Mouse (Mus musculus) embryonic facial prominence, embryonic 12.5 days (tissue): ENCODE measurements around the gene Lrrc8a. TPM values are rescaled to one million over a fixed set of nuclear protein-coding genes. Genes with fewer than 3 reads are reported as not detected.

ENCODE experiments used
- ATAC-seq: fragments of 200-750 bp; cut with Nextera tagmentation; 2 replicates; pipeline ENCODE4 v1.8.0; 2017; ENCODE audit not compliant: insufficient number of reproducible peaks, insufficient read depth, low FRiP score, low TSS enrichment
- H3K27ac ChIP-seq: fragments of 300-500 bp; sonication (generic); 2 replicates; pipeline ENCODE4 v1.5.1; 2016; ENCODE audit warnings: mild to moderate bottlenecking
- H3K27me3 ChIP-seq: fragments of 300-500 bp; sonication (generic); 2 replicates; pipeline ENCODE4 v1.6.1; 2016; ENCODE audit warnings: mild to moderate bottlenecking, moderate library complexity
- H3K36me3 ChIP-seq: fragments of 300-500 bp; sonication (generic); 2 replicates; pipeline ENCODE4 v1.6.1; 2016; ENCODE audit warnings: mild to moderate bottlenecking
- H3K4me1 ChIP-seq: fragments of 300-500 bp; sonication (generic); 2 replicates; pipeline ENCODE4 v1.6.1; 2016
- H3K4me2 ChIP-seq: fragments of 300-500 bp; sonication (generic); replicated peaks from 2 replicates; pipeline ENCODE4 v1.6.1; 2016; ENCODE audit warnings: mild to moderate bottlenecking, moderate library complexity
- H3K4me3 ChIP-seq: fragments of 300-500 bp; sonication (generic); 2 replicates; pipeline ENCODE4 v1.5.1; 2016; ENCODE audit warnings: mild to moderate bottlenecking
- H3K9ac ChIP-seq: fragments of 300-500 bp; sonication (generic); 2 replicates; pipeline ENCODE4 v1.6.1; 2016; ENCODE audit warnings: mild to moderate bottlenecking, moderate library complexity
- H3K9me3 ChIP-seq: fragments of 300-500 bp; sonication (generic); 2 replicates; pipeline ENCODE4 v1.6.1; 2016; ENCODE audit warnings: mild to moderate bottlenecking, moderate library complexity
- WGBS: fragments of 180-500 bp; shearing (Covaris S2); methylation state at CpG from one replicate; pipeline ENCODE4 v1.1.7; 2016; 5-methylcytosine and 5-hydroxymethylcytosine counted together
- polyA plus RNA-seq: library from polyadenylated mRNA; unstranded; fragments of >200 nt; fragmentation: Nextera tagmentation; extraction: Ambion mirVana; gene quantifications from 2 replicates; pipeline ENCODE4 v1.2.1, GENCODE M21; 2016

Gene Lrrc8a
- polyA plus RNA-seq, 1 experiment from 2014 or later, result 40.9 TPM

- peaks cover 44% of the 10 kb centered on the region for H3K36me3 ChIP-seq
- H3K4me3 ChIP-seq, result no peak within 1 kb of the TSS
- peak within 1 kb of the TSS; percentile 89 for H3K27ac ChIP-seq
- peak within 1 kb of the TSS; percentile 20 for H3K4me2 ChIP-seq
- H3K27me3 ChIP-seq, result no peaks in the 10 kb centered on the region
- peaks cover 31% of the 10 kb centered on the region for H3K4me1 ChIP-seq
- 0 out of 2 replicates have a peak within 1 kb of the TSS, but pooled peaks have one; percentile 15 for H3K9ac ChIP-seq
- H3K9me3 ChIP-seq, result no peaks in the 10 kb centered on the region
- 34% methylated on average over 5 of the region's 5 CpGs for WGBS
- no peak for ATAC-seq
These were observed 28.3 kb downstream of the Lrrc8a start, which contains the start of gene Phyhd1 for GRCm38 (mm10) chr2:30265767-30266253. Phyhd1 (plus strand) TSS chr2:30266203.

GRCm38 (mm10) chr2:30266392-30266941 lies 29.0 kb downstream of the Lrrc8a start:
- H3K9ac ChIP-seq, result 0 out of 2 replicates have a peak overlapping the region, but pooled peaks have one; percentile 15
- H3K4me1 ChIP-seq, result peaks cover 31% of the 10 kb centered on the region
- peak overlapping the region; percentile 20 for H3K4me2 ChIP-seq
- ATAC-seq, result peak; percentile 41; the same call in 1 of the 2 replicates
- WGBS, result 16% methylated on average over 4 of the region's 4 CpGs
- no peaks in the 10 kb centered on the region for H3K9me3 ChIP-seq
- no peak overlapping the region for H3K4me3 ChIP-seq
- H3K27ac ChIP-seq, result peak overlapping the region; percentile 89
- H3K36me3 ChIP-seq, result peaks cover 43% of the 10 kb centered on the region
- H3K27me3 ChIP-seq, result no peaks in the 10 kb centered on the region

GRCm38 (mm10) chr2:30267466-30267865 lies 30.0 kb downstream of the Lrrc8a start:
- Histone ChIP-seq H3K4me3 (no peak overlapping the region), H3K9me3 (no peaks in the 10 kb centered on the region), H3K4me2 (no peak overlapping the region), H3K27ac (no peak overlapping the region), H3K4me1 (peaks cover 31% of the 10 kb centered on the region), H3K36me3 (peaks cover 33% of the 10 kb centered on the region), H3K27me3 (no peaks in the 10 kb centered on the region), H3K9ac (no peak overlapping the region; the same call in 1 of the 2 replicates)
- ATAC-seq, result no peak
- 88% methylated on average over 2 of the region's 2 CpGs for WGBS

GRCm38 (mm10) chr2:30268371-30268770 lies 30.9 kb downstream of the Lrrc8a start:
- Histone ChIP-seq H3K27me3 (no peaks in the 10 kb centered on the region), H3K9me3 (no peaks in the 10 kb centered on the region), H3K27ac (no peak overlapping the region), H3K4me3 (no peak overlapping the region), H3K9ac (no peak overlapping the region), H3K4me2 (no peak overlapping the region), H3K36me3 (peaks cover 25% of the 10 kb centered on the region), H3K4me1 (peaks cover 31% of the 10 kb centered on the region)
- WGBS, result 47% methylated on average over 4 of the region's 4 CpGs
- ATAC-seq, result no peak

GRCm38 (mm10) chr2:30269241-30269990 lies 31.9 kb downstream of the Lrrc8a start:
- ATAC-seq, result no peak
- no peaks in the 10 kb centered on the region for H3K9me3 ChIP-seq
- H3K27ac ChIP-seq, result no peak overlapping the region
- H3K4me1 ChIP-seq, result peaks cover 25% of the 10 kb centered on the region
- H3K4me3 ChIP-seq, result no peak overlapping the region
- H3K9ac ChIP-seq, result no peak overlapping the region
- 85% methylated on average over 17 of the region's 17 CpGs for WGBS
- no peaks in the 10 kb centered on the region for H3K27me3 ChIP-seq
- H3K4me2 ChIP-seq, result no peak overlapping the region
- 0 out of 2 replicates have a peak, but pooled peaks cover 15% of the 10 kb centered on the region for H3K36me3 ChIP-seq

- Histone ChIP-seq H3K36me3 (0 out of 2 replicates have a peak, but pooled peaks cover 8% of the 10 kb centered on the region), H3K4me1 (peaks cover 18% of the 10 kb centered on the region), H3K27ac (no peak overlapping the region), H3K27me3 (no peaks in the 10 kb centered on the region), H3K4me3 (no peak overlapping the region), H3K9me3 (no peaks in the 10 kb centered on the region), H3K4me2 (no peak overlapping the region), H3K9ac (no peak overlapping the region)
- ATAC-seq, result no peak; the same call in 1 of the 2 replicates
- WGBS, result 32% methylated on average over 1 of the region's 1 CpGs
These were observed 32.6 kb downstream of the Lrrc8a start for GRCm38 (mm10) chr2:30270134-30270533.

- no peak within 1 kb of the TSS for H3K4me3 ChIP-seq
- no peak within 1 kb of the TSS for H3K27ac ChIP-seq
- no peaks in the 10 kb centered on the region for H3K27me3 ChIP-seq
- no peak within 1 kb of the TSS for H3K9ac ChIP-seq
- 88% methylated on average over 11 of the region's 11 CpGs for WGBS
- H3K36me3 ChIP-seq, result no peaks in the 10 kb centered on the region
- no peak within 1 kb of the TSS for H3K4me2 ChIP-seq
- ATAC-seq, result no peak
- peaks cover 8% of the 10 kb centered on the region for H3K4me1 ChIP-seq
- H3K9me3 ChIP-seq, result no peaks in the 10 kb centered on the region
These were observed 43.2 kb downstream of the Lrrc8a start, which contains the start of gene Gm28038 for GRCm38 (mm10) chr2:30280743-30281142. Gm28038 (plus strand) TSS chr2:30281043.

- Histone ChIP-seq H3K4me1 (peaks cover 8% of the 10 kb centered on the region), H3K4me2 (no peak overlapping the region), H3K4me3 (no peak overlapping the region), H3K36me3 (no peaks in the 10 kb centered on the region), H3K27me3 (no peaks in the 10 kb centered on the region), H3K27ac (no peak overlapping the region), H3K9ac (no peak overlapping the region), H3K9me3 (no peaks in the 10 kb centered on the region)
- no peak for ATAC-seq
- 85% methylated on average over 3 of the region's 3 CpGs for WGBS
These were observed 44.1 kb downstream of the Lrrc8a start for GRCm38 (mm10) chr2:30281651-30282050.

GRCm38 (mm10) chr2:30283193-30283592 lies 45.7 kb downstream of the Lrrc8a start:
- Histone ChIP-seq H3K9me3 (no peaks in the 10 kb centered on the region), H3K36me3 (no peaks in the 10 kb centered on the region), H3K27me3 (no peaks in the 10 kb centered on the region), H3K4me1 (peaks cover 18% of the 10 kb centered on the region), H3K4me2 (no peak overlapping the region), H3K9ac (no peak overlapping the region), H3K4me3 (no peak overlapping the region), H3K27ac (no peak overlapping the region)
- WGBS, result 86% methylated on average over 2 of the region's 2 CpGs
- no peak for ATAC-seq

GRCm38 (mm10) chr2:30285004-30285403 lies 47.5 kb downstream of the Lrrc8a start:
- Histone ChIP-seq H3K9ac (peak overlapping the region; percentile 91), H3K4me2 (peak overlapping the region; percentile 96), H3K27me3 (no peaks in the 10 kb centered on the region), H3K9me3 (no peaks in the 10 kb centered on the region), H3K4me3 (peak overlapping the region; percentile 99), H3K36me3 (0 out of 2 replicates have a peak, but pooled peaks cover 4% of the 10 kb centered on the region), H3K27ac (no peak overlapping the region), H3K4me1 (peaks cover 18% of the 10 kb centered on the region)
- ATAC-seq, result no peak
- 96% methylated on average over 5 of the region's 5 CpGs for WGBS

GRCm38 (mm10) chr2:30285416-30286181 lies 48.1 kb downstream of the Lrrc8a start:
- Histone ChIP-seq H3K4me3 (peak overlapping the region; percentile 99), H3K9me3 (no peaks in the 10 kb centered on the region), H3K9ac (peak overlapping the region; percentile 91), H3K36me3 (0 out of 2 replicates have a peak, but pooled peaks cover 4% of the 10 kb centered on the region), H3K4me2 (peak overlapping the region; percentile 96), H3K4me1 (peaks cover 18% of the 10 kb centered on the region), H3K27me3 (no peaks in the 10 kb centered on the region), H3K27ac (peak overlapping the region; percentile 74; the same call in 1 of the 2 replicates)
- WGBS, result 16% methylated on average over 38 of the region's 38 CpGs
- peak; percentile 66 for ATAC-seq
